Mouse (Mus musculus) embryonic fibroblast, embryonic 13.5 days (primary cell): ENCODE data around the gene Ldb2. TPM values are rescaled to one million over a fixed set of nuclear protein-coding genes. Genes with fewer than 3 reads are reported as not detected.

Source experiments
- H3K27ac ChIP-seq: 2 replicates; pipeline ENCODE4 v1.5.1; 2012; ENCODE audit warnings: low read length, control low read depth, inconsistent platforms; ENCODE audit not compliant: insufficient read depth
- H3K4me1 ChIP-seq: 2 replicates; pipeline ENCODE4 v1.6.1; 2011; ENCODE audit warnings: low read length; ENCODE audit not compliant: control insufficient read depth, insufficient read depth
- H3K4me3 ChIP-seq: 2 replicates; pipeline ENCODE4 v1.5.1; 2011; ENCODE audit warnings: mild to moderate bottlenecking, control low read depth, low read length; ENCODE audit not compliant: insufficient read depth
- CTCF ChIP-seq: IDR thresholded peaks from 2 replicates; pipeline ENCODE4 v1.5.1; 2011; ENCODE audit warnings: mild to moderate bottlenecking, control low read depth, low read length, moderate library complexity, borderline replicate concordance; ENCODE audit not compliant: insufficient read depth
- POLR2A ChIP-seq: IDR thresholded peaks from 2 replicates; pipeline ENCODE4 v1.6.1; 2011; ENCODE audit warnings: low read depth, mild to moderate bottlenecking, control low read depth, low read length, moderate library complexity
- polyA plus RNA-seq: library from polyadenylated mRNA; stranded (reverse); fragments of >200 nt; gene quantifications from 2 replicates; pipeline ENCODE4 v1.2.4, GENCODE M21; 2011; ENCODE audit warnings: low read depth; ENCODE audit not compliant: missing spikeins, insufficient read length

Gene Ldb2
- polyA plus RNA-seq, 1 experiment, result 43.4 TPM

- Histone ChIP-seq H3K4me1 (no peaks in the 10 kb centered on the region), H3K27ac (no peak overlapping the region), H3K4me3 (no peak overlapping the region)
- no peak for TF ChIP-seq CTCF
- no peak for TF ChIP-seq POLR2A
Measured at GRCm38 (mm10) chr5:44706997-44707698, 92.3 kb downstream of the Ldb2 start.

- TF ChIP-seq CTCF, result no peak
- TF ChIP-seq POLR2A, result no peak
- H3K27ac ChIP-seq, result no peak overlapping the region
- no peaks in the 10 kb centered on the region for H3K4me1 ChIP-seq
- H3K4me3 ChIP-seq, result no peak overlapping the region
Measured at GRCm38 (mm10) chr5:44697993-44698392, 101.5 kb downstream of the Ldb2 start.

DNA sequence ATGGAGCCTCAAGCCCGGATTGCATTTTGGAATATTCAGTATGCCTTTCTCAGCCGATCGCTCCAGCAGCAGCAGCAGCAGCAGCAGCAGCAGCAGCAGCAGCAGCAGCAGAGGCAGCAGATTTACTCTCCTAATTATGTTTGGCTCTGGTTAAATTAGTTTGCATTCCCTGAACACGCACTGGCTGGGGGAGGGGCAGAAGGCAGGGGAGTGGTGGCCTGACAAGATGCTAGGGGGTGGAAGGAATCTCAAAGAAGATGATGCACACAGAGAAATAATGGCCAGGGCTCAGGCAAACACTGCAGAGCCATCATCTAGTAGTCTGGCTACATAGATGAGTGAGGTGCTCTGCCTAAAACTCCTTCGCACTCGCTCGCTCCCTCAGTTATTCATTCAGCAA lies 102.9 kb downstream of the Ldb2 start:
- H3K4me3 ChIP-seq, result no peak overlapping the region
- no peak overlapping the region for H3K27ac ChIP-seq
- no peaks in the 10 kb centered on the region for H3K4me1 ChIP-seq
- no peak for TF ChIP-seq CTCF
- no peak for TF ChIP-seq POLR2A

GRCm38 (mm10) chr5:44693674-44694073 lies 105.8 kb downstream of the Ldb2 start:
- no peak overlapping the region for H3K27ac ChIP-seq
- no peaks in the 10 kb centered on the region for H3K4me1 ChIP-seq
- no peak overlapping the region for H3K4me3 ChIP-seq
- no peak for TF ChIP-seq POLR2A
- no peak for TF ChIP-seq CTCF

- Histone ChIP-seq H3K4me1 (peaks cover 7% of the 10 kb centered on the region; the same call in 1 of the 2 replicates), H3K27ac (no peak overlapping the region), H3K4me3 (no peak overlapping the region)
- TF ChIP-seq CTCF (no peak), POLR2A (no peak)
Measured at GRCm38 (mm10) chr5:44686344-44686743, 113.1 kb downstream of the Ldb2 start.

DNA sequence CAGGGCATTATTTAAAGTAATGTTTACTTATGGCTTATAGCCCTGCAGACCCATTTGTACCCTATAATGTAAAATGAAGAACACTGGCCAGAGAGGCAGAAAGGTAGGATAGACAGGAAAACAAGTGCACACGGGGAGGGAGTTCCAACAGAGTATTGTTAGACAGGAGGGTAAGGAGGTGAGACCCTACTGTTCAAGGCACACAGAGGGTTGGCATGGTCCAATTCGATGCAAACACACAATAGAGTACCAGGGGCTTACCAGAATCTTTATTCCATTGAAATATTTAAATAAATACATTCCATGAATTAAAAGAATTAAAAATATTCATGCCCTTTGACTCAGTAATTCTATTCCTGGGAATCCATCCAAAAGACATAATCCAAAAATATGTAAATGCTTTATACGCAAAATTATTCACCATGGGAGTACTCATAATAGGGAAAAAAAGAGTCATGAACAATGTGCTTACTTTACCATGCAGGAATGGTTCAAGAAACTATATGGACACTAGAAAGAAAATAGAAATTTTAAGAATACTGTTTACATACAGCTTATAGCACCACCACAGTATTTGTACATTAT lies 118.3 kb downstream of the Ldb2 start:
- Histone ChIP-seq H3K4me1 (peaks cover 14% of the 10 kb centered on the region), H3K27ac (peak overlapping the region; percentile 85), H3K4me3 (no peak overlapping the region)
- no peak for TF ChIP-seq POLR2A
- no peak for TF ChIP-seq CTCF

GRCm38 (mm10) chr5:44677814-44678213 lies 121.7 kb downstream of the Ldb2 start:
- Histone ChIP-seq H3K27ac (peak overlapping the region; percentile 90), H3K4me1 (peaks cover 14% of the 10 kb centered on the region), H3K4me3 (no peak overlapping the region)
- TF ChIP-seq CTCF (no peak), POLR2A (no peak)

GRCm38 (mm10) chr5:44676145-44676754 lies 123.2 kb downstream of the Ldb2 start:
- TF ChIP-seq CTCF, result no peak
- no peak for TF ChIP-seq POLR2A
- Histone ChIP-seq H3K4me3 (no peak overlapping the region), H3K4me1 (peaks cover 10% of the 10 kb centered on the region), H3K27ac (no peak overlapping the region)

DNA sequence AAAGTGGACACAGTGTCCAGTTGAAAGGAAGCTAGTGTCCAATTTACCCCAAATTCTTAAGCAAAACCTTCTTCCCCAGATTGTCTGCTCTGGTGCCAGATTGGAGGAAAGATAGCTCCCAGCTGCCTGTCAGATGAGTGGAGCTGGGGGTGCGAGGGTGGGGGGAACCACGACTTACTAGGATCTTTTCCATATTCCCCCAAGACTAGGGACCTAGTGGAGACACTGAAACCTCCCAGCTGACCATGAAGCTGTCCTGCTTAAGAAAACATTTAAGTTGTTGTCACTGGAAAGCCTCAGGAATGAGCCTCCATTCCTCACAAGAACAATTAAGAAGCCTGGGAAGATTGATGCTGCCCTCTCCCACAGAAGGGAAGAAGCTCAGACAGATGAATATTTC lies 129.1 kb downstream of the Ldb2 start:
- Histone ChIP-seq H3K27ac (peak overlapping the region; percentile 42), H3K4me3 (no peak overlapping the region), H3K4me1 (no peaks in the 10 kb centered on the region; the same call in 1 of the 2 replicates)
- TF ChIP-seq POLR2A, result no peak
- no peak for TF ChIP-seq CTCF

DNA sequence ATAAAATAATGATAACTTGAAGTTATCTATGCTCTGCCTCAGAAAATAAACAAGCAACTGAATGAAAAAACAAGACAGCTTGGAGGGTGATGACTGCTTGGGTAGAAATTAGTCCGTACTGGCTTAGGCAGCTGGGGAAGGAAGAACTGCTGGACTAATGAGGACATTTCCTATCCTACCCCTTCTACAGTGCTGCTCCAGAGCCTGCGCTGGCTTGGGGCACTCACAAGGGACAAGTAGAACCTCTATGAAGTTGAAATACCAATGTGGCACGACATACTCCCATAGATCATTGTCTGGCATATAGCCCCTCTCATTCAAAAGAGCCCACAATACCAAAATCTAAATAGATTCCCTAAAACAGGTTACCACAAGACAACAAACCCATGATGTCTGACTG lies 131.6 kb downstream of the Ldb2 start:
- Histone ChIP-seq H3K4me1 (no peaks in the 10 kb centered on the region; the same call in 1 of the 2 replicates), H3K4me3 (no peak overlapping the region), H3K27ac (no peak overlapping the region)
- no peak for TF ChIP-seq POLR2A
- no peak for TF ChIP-seq CTCF

- Histone ChIP-seq H3K4me3 (no peak overlapping the region), H3K4me1 (no peaks in the 10 kb centered on the region; the same call in 1 of the 2 replicates), H3K27ac (no peak overlapping the region)
- TF ChIP-seq POLR2A (no peak), CTCF (no peak)
Measured at GRCm38 (mm10) chr5:44667383-44667782, 132.1 kb downstream of the Ldb2 start.
